In genomic region chr11:113259712-113260382, GRCm38 (mm10) we compare ENCODE assay signal across 20 mouse cellular contexts.
DNase-seq lines count a peak whose midpoint lies in the region; ATAC-seq and TF ChIP-seq lines count a peak whose summit lies in the region.
"Had no signal": no experiment of that assay in that cellular context is flagged by ENCODE, and none has a peak within 500 bp of the region (broad histone marks: within the 10 kb centered on the region; RNA-seq: fewer than 3 reads in every experiment).

No protein-coding gene starts in this region.

- H3K4me2 ChIP-seq in forebrain, embryonic 11.5 days (ENCODE audit: low read depth, low read length, severe bottlenecking), result no peak overlapping the region
- H3K4me2 ChIP-seq: embryonic facial prominence, embryonic 15.5 days; forebrain, embryonic 15.5 days; kidney, embryonic 15.5 days had no signal

- no peak for DNase-seq in forebrain, embryonic 10.5 days (ENCODE audit: extremely low spot score, low spot score)
- no peak for DNase-seq in forebrain, embryonic 11.5 days (ENCODE audit: low spot score)
- peak; percentile 50 to 68 for DNase-seq in urinary bladder, adult 18-20 months (ENCODE audit: low spot score in 2 of 2)
- DNase-seq in urinary bladder, postnatal 10 days (ENCODE audit: low spot score), result no peak
- DNase-seq in yolk sac, embryonic 10.5 days (ENCODE audit: low spot score), result peak; percentile 56
- no peak for DNase-seq in frontal cortex, postnatal 10 days (ENCODE audit: low spot score in 2 of 2)
- DNase-seq in spleen, postnatal 10 days (ENCODE audit: low spot score in 2 of 2), result no peak
- DNase-seq: adrenal gland, postnatal 36 days; cerebellum, postnatal 10 days; gastrocnemius, postnatal 10 days; midbrain, embryonic 14.5 days; thymus, adult 18-20 months had no signal

- no peak for ATAC-seq in forebrain, embryonic 11.5 days (replicated peaks; ENCODE audit: low FRiP score)
- ATAC-seq: forebrain, embryonic 15.5 days; hindbrain, postnatal 0 days had no signal

- TF ChIP-seq POLR2A in small intestine, adult 2 months (IDR thresholded peaks at IDR 0.05; ENCODE audit: low read depth, low read length), result no peak

- no peaks in the 10 kb centered on the region for H3K9me3 ChIP-seq in forebrain, embryonic 10.5 days
- H3K9me3 ChIP-seq in forebrain, embryonic 11.5 days (ENCODE audit: control insufficient read depth, low read length), result no peaks in the 10 kb centered on the region
- H3K9me3 ChIP-seq: embryonic facial prominence, embryonic 15.5 days; forebrain, embryonic 15.5 days; heart, embryonic 10.5 days; kidney, embryonic 15.5 days had no signal

- H3K4me3 ChIP-seq in forebrain, embryonic 10.5 days, result no peak overlapping the region
- H3K4me3 ChIP-seq in forebrain, embryonic 11.5 days (ENCODE audit: low read depth, low read length), result no peak overlapping the region
- no peak overlapping the region for H3K4me3 ChIP-seq in small intestine, adult 2 months (ENCODE audit: low read depth, low read length)
- H3K4me3 ChIP-seq: embryonic facial prominence, embryonic 15.5 days; forebrain, embryonic 15.5 days; heart, embryonic 10.5 days; kidney, embryonic 15.5 days had no signal

- H3K9ac ChIP-seq in forebrain, embryonic 11.5 days (ENCODE audit: low read length), result no peak overlapping the region
- H3K9ac ChIP-seq: embryonic facial prominence, embryonic 15.5 days; forebrain, embryonic 15.5 days; kidney, embryonic 15.5 days; liver, embryonic 14.5 days had no signal

- H3K27me3 ChIP-seq in forebrain, embryonic 10.5 days (ENCODE audit: poor library complexity, severe bottlenecking), result peaks cover 3% of the 10 kb centered on the region; the same call in 1 of the 2 replicates
- H3K27me3 ChIP-seq in forebrain, embryonic 11.5 days (ENCODE audit: control insufficient read depth, insufficient read depth, low read length), result no peaks in the 10 kb centered on the region
- no peaks in the 10 kb centered on the region for H3K27me3 ChIP-seq in small intestine, adult 2 months (ENCODE audit: control insufficient read depth, insufficient read depth, low read length)
- H3K27me3 ChIP-seq: CH12.LX; embryonic facial prominence, embryonic 15.5 days; forebrain, embryonic 15.5 days; kidney, embryonic 15.5 days had no signal

- H3K27ac ChIP-seq in forebrain, embryonic 10.5 days, result peak overlapping the region; percentile 53; the same call in 1 of the 2 replicates
- no peak overlapping the region for H3K27ac ChIP-seq in forebrain, embryonic 11.5 days (ENCODE audit: low read depth, low read length)
- peak overlapping the region; percentile 48 for H3K27ac ChIP-seq in small intestine, adult 2 months (ENCODE audit: insufficient read depth, low read depth, low read length)
- H3K27ac ChIP-seq: embryonic facial prominence, embryonic 15.5 days; forebrain, embryonic 15.5 days; heart, embryonic 10.5 days; hindbrain, postnatal 0 days; kidney, embryonic 15.5 days; liver, embryonic 14.5 days had no signal

- no peak for TF ChIP-seq CTCF in small intestine, adult 2 months (IDR thresholded peaks at IDR 0.05; ENCODE audit: extremely low read depth, insufficient read length, insufficient replicate concordance, low read depth, low read length)

- H3K4me1 ChIP-seq in forebrain, embryonic 10.5 days, result peaks cover 52% of the 10 kb centered on the region
- peaks cover 8% of the 10 kb centered on the region for H3K4me1 ChIP-seq in forebrain, embryonic 11.5 days (replicated peaks; ENCODE audit: control insufficient read depth, insufficient read depth, low read length)
- H3K4me1 ChIP-seq in small intestine, adult 2 months (ENCODE audit: control insufficient read depth, insufficient read depth, insufficient read length, low read length), result peaks cover 19% of the 10 kb centered on the region

- H3K36me3 ChIP-seq in forebrain, embryonic 10.5 days (replicated peaks), result no peaks in the 10 kb centered on the region
- H3K36me3 ChIP-seq in forebrain, embryonic 11.5 days (ENCODE audit: control insufficient read depth, insufficient read depth, low read length), result no peaks in the 10 kb centered on the region
- no peaks in the 10 kb centered on the region for H3K36me3 ChIP-seq in small intestine, adult 2 months (ENCODE audit: control insufficient read depth, insufficient read depth, low read length)
- H3K36me3 ChIP-seq: embryonic facial prominence, embryonic 15.5 days; forebrain, embryonic 15.5 days; heart, embryonic 10.5 days; kidney, embryonic 15.5 days had no signal

- 88% methylated on average over 14 of the region's 14 CpGs for WGBS in forebrain, embryonic 10.5 days
- 81% methylated on average over 14 of the region's 14 CpGs for WGBS in forebrain, embryonic 11.5 days
- WGBS in small intestine, adult 2 months, result 36% methylated on average over 14 of the region's 14 CpGs

Comparison
In these comparisons a context has a peak if more than half of its experiments do, and no peak if none do; other contexts are left out.
1. DNase-seq: peak in urinary bladder, adult 18-20 months (2 of 2) and yolk sac, embryonic 10.5 days (single experiment); none in forebrain, embryonic 10.5 days (single experiment), forebrain, embryonic 11.5 days (single experiment), urinary bladder, postnatal 10 days (single experiment), frontal cortex, postnatal 10 days (0 of 2) and spleen, postnatal 10 days (0 of 2).